Mouse (Mus musculus) heart, postnatal 10 days (tissue): ENCODE measurements at regions not wholly inside any gene's neighbourhood (a gene's known extent, or its start where the extent isn't known, plus 50 kb on each side); places are given as distances from the start of the nearest gene placed in this dataset.

Experiments used
- DNase-seq, 2 experiments: peaks; one replicate each; pipeline ENCODE4 v3.0.0; 2021
- intact Hi-C: fragments of 180-260 bp; cut with DNase I; formaldehyde crosslinking; loops from one replicate; pipeline ENCODE4 v1.15.1; 2025

DNA sequence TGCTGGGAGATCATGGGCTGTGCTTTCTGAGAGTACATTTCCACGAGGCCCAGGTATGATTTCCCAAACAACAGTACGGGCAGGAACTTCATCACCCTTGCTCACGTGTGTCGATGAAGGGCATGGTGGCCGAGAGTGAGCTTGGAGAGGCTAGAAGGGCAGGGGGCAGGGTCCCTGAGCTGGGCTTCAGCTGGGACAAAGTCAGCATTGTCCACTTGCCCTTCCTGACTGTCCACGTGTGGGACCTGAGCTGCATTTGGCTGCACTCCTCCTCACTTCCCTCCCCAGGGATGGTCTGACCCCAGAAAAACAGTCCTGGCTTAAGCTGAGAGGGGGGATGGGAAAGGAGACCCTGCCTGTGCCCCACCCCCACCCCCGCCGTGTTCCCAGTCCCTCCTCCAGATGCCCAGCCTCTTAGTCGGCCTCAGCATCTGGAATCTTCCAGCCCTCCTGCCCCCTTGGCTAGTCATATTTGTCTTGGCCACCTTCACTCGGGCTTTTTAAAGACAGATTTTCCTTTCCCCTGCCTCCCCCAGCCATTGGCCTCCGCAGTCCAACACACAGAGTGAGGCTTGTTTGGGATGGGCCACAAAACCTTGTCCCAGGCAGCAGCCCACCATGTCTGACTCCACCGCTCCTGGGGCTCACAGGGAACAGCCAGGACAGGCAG is 58.6 kb downstream of the Isg20 start:
- DNase-seq = peak in 1 of 2 experiments; percentile 16
- intact Hi-C loops = no loop called here

GRCm38 (mm10) chr7:78989751-78990206 is 63.5 kb upstream of the Acan start:
- intact Hi-C loops = no loop called here
- no peak for DNase-seq

- DNase-seq = peak; percentile 15 to 27
- intact Hi-C loops = no loop called here
These were observed 62.8 kb upstream of the Acan start for GRCm38 (mm10) chr7:78990302-78991038.

DNA sequence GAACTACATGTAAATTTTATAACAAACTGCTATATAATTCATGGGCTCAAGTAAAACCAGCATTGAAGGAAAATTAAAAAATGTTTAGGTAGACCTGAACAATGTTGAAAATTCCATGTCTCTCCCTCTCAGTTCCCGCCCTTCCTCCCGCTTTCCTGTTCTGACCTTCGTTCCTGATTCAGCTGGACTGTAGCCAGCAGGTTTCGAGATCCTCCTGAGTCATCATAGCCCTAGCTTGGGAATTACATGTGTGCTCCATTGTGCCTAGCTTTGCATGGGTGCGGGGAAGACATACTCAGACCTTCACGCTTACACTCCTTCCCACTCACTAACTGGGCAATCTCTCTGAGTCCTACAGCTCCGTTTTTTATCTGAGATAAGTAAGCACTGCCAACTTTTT is 60.3 kb upstream of the Acan start:
- intact Hi-C loops = no loop called here

GRCm38 (mm10) chr7:78994134-78994533 is 59.1 kb upstream of the Acan start:
- intact Hi-C loops = no loop called here
- DNase-seq = no peak

More for the DNA sequence above, 60.3 kb upstream of the Acan start:
- DNase-seq = no peak

- no peak for DNase-seq
- intact Hi-C loops = no loop called here
These were observed 58.2 kb upstream of the Acan start for GRCm38 (mm10) chr7:78995034-78995433.

DNA sequence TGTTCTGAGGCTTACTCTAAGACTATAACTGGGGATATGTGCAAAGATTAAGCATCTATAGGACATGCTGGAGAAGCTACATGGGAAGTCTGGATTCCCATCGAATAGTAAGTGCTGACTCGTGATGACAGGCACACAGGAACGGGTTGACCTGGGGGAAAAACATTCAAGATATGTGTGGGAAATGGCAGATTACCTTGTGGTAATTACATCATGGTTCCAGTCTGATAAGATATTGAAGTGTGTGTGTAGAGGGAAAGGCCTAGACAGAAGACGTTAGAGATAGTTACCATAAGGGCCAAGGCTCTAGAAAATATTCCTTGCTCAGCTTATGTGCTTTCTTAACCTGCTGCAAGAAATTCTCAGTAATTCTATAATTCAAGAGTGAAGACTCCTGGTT is 57.5 kb upstream of the Acan start:
- no peak for DNase-seq
- intact Hi-C loops = no loop called here
